In genomic region chr5:104434835-104435301, GRCm38 (mm10) we compare ENCODE assay signal across 9 mouse cellular contexts. TPM values are rescaled to one million over a fixed set of nuclear protein-coding genes. Genes with fewer than 3 reads are reported as not detected.
A peak's percentile ranks its signal among the peaks of the same experiment; 100 is the strongest.
DNase-seq lines count a peak whose midpoint lies in the region; ATAC-seq and TF ChIP-seq lines count a peak whose summit lies in the region.
"Had no signal": no experiment of that assay in that cellular context is flagged by ENCODE, and none has a peak within 500 bp of the region (broad histone marks: within the 10 kb centered on the region; RNA-seq: fewer than 3 reads in every experiment).

TSS of gene Spp1 (plus strand) at chr5:104435118.

- intact Hi-C loops in gastrocnemius, postnatal 36 days (cut with DNase I): loop anchor here (2.0 kb wide), 1 partner anchor 90 kb away; no protein-coding TSS in a partner anchor

- no peak for ATAC-seq in liver, embryonic 12.5 days
- no peak for ATAC-seq in intestine, embryonic 16.5 days
- peak; percentile 55 for ATAC-seq in monocyte, adult 5-6 weeks (replicated peaks; ENCODE audit: insufficient number of reproducible peaks, low FRiP score, low TSS enrichment, poor library complexity, severe bottlenecking)

- no peak for TF ChIP-seq POLR2A in liver, adult 2 months (IDR thresholded peaks at IDR 0.05; ENCODE audit: extremely low read depth, insufficient read depth, low read length)
- no peak for TF ChIP-seq POLR2A in thymus, adult 2 months (IDR thresholded peaks at IDR 0.05; ENCODE audit: control insufficient read depth, extremely low read depth, insufficient read depth, low read length, poor library complexity)

- no peak within 1 kb of the TSS for H3K27ac ChIP-seq in liver, adult 2 months (replicated peaks; ENCODE audit: insufficient read depth, low read depth, low read length)
- H3K27ac ChIP-seq in liver, embryonic 12.5 days: no peak within 1 kb of the TSS
- H3K27ac ChIP-seq in intestine, embryonic 16.5 days (ENCODE audit: low read length): no peak within 1 kb of the TSS
- no peak within 1 kb of the TSS for H3K27ac ChIP-seq in thymus, adult 2 months (ENCODE audit: control insufficient read depth, insufficient read depth, low read length)
- H3K27ac ChIP-seq: neural tube, embryonic 12.5 days had no signal

- TF ChIP-seq CTCF in liver, adult 2 months (IDR thresholded peaks at IDR 0.05; ENCODE audit: low read depth, low read length): no peak
- TF ChIP-seq CTCF in thymus, adult 2 months (IDR thresholded peaks at IDR 0.05; ENCODE audit: borderline replicate concordance, control insufficient read depth, extremely low read depth, insufficient read depth, low read length, poor library complexity): no peak

- no peaks in the 10 kb centered on the region for H3K79me2 ChIP-seq in liver, adult 2 months (ENCODE audit: control insufficient read depth, insufficient read depth, low read length)

- 66% methylated on average over 7 of the region's 7 CpGs for WGBS in liver, adult 2 months
- 25% methylated on average over 7 of the region's 7 CpGs for WGBS in liver, embryonic 12.5 days (ENCODE audit: insufficient replicate concordance)
- WGBS in intestine, embryonic 16.5 days: 56% methylated on average over 7 of the region's 7 CpGs
- WGBS in thymus, adult 2 months: 5% methylated on average over 7 of the region's 7 CpGs

- no peak within 1 kb of the TSS for H3K9ac ChIP-seq in liver, adult 2 months (ENCODE audit: low read depth, low read length)
- H3K9ac ChIP-seq in liver, embryonic 12.5 days: no peak within 1 kb of the TSS
- H3K9ac ChIP-seq in intestine, embryonic 16.5 days (ENCODE audit: low read depth, low read length): no peak within 1 kb of the TSS
- H3K9ac ChIP-seq: neural tube, embryonic 12.5 days had no signal

- H3K4me3 ChIP-seq in liver, adult 2 months (ENCODE audit: insufficient read depth, low read depth, low read length): no peak within 1 kb of the TSS
- no peak within 1 kb of the TSS for H3K4me3 ChIP-seq in liver, embryonic 12.5 days
- no peak within 1 kb of the TSS for H3K4me3 ChIP-seq in intestine, embryonic 16.5 days (ENCODE audit: low read length)
- no peak within 1 kb of the TSS for H3K4me3 ChIP-seq in thymus, adult 2 months (ENCODE audit: control insufficient read depth, insufficient read depth, low read length)
- H3K4me3 ChIP-seq: neural tube, embryonic 12.5 days had no signal

- peak; percentile 35 for DNase-seq in liver, adult 2 months (ENCODE audit: extremely low read depth, low read depth, low spot score)
- peak; percentile 87 for DNase-seq in R1 (ENCODE audit: low read depth, low spot score)
- no peak for DNase-seq in urinary bladder, postnatal 14 days (ENCODE audit: low spot score)
- no peak for DNase-seq in thymus, adult 2 months
- no peak for DNase-seq in gastrocnemius, postnatal 36 days

- no peaks in the 10 kb centered on the region for H3K9me3 ChIP-seq in liver, embryonic 12.5 days (replicated peaks)
- H3K9me3 ChIP-seq in intestine, embryonic 16.5 days (ENCODE audit: control insufficient read depth, low read length): no peaks in the 10 kb centered on the region
- H3K9me3 ChIP-seq: neural tube, embryonic 12.5 days had no signal

- no peaks in the 10 kb centered on the region for H3K27me3 ChIP-seq in liver, adult 2 months (ENCODE audit: control insufficient read depth, insufficient read depth, low read length)
- H3K27me3 ChIP-seq in liver, embryonic 12.5 days (replicated peaks): no peaks in the 10 kb centered on the region
- no peaks in the 10 kb centered on the region for H3K27me3 ChIP-seq in intestine, embryonic 16.5 days (replicated peaks; ENCODE audit: control insufficient read depth, insufficient read depth, low read length)
- H3K27me3 ChIP-seq in thymus, adult 2 months (ENCODE audit: control insufficient read depth, insufficient read depth, low read length): no peaks in the 10 kb centered on the region; the same call in 1 of the 2 replicates
- H3K27me3 ChIP-seq: neural tube, embryonic 12.5 days had no signal

- H3K36me3 ChIP-seq in liver, adult 2 months (ENCODE audit: control insufficient read depth, insufficient read depth, low read length): no peaks in the 10 kb centered on the region
- no peaks in the 10 kb centered on the region for H3K36me3 ChIP-seq in liver, embryonic 12.5 days
- no peaks in the 10 kb centered on the region for H3K36me3 ChIP-seq in intestine, embryonic 16.5 days (ENCODE audit: control insufficient read depth, insufficient read depth, low read length)
- no peaks in the 10 kb centered on the region for H3K36me3 ChIP-seq in thymus, adult 2 months (ENCODE audit: control insufficient read depth, insufficient read depth, low read length)
- H3K36me3 ChIP-seq: neural tube, embryonic 12.5 days had no signal

- peaks cover 5% of the 10 kb centered on the region; the same call in 1 of the 2 replicates for H3K4me1 ChIP-seq in liver, adult 2 months (ENCODE audit: control insufficient read depth, insufficient read depth, low read length)
- no peaks in the 10 kb centered on the region for H3K4me1 ChIP-seq in liver, embryonic 12.5 days
- H3K4me1 ChIP-seq in intestine, embryonic 16.5 days (ENCODE audit: control insufficient read depth, insufficient read depth, low read length): peaks cover 2% of the 10 kb centered on the region; the same call in 1 of the 2 replicates
- no peaks in the 10 kb centered on the region for H3K4me1 ChIP-seq in thymus, adult 2 months (replicated peaks; ENCODE audit: control insufficient read depth, insufficient read depth, low read length)
- H3K4me1 ChIP-seq: neural tube, embryonic 12.5 days had no signal

- no peak within 1 kb of the TSS for H3K4me2 ChIP-seq in liver, embryonic 12.5 days
- H3K4me2 ChIP-seq in intestine, embryonic 16.5 days (ENCODE audit: low read depth, low read length): no peak within 1 kb of the TSS
- H3K4me2 ChIP-seq: neural tube, embryonic 12.5 days had no signal

RNA-seq across cellular contexts. Expression of gene Spp1, which starts in this region (rescaled TPM):
- total RNA-seq in liver, adult 2 months (2014; rRNA removed): 29.8 and 39.8 TPM in 2 replicates
- 16.7 and 19.3 TPM in 2 replicates for polyA plus RNA-seq in liver, adult 2 months (2012; rRNA removed)
- polyA plus RNA-seq in liver, embryonic 12.5 days (2016; fragmentation: Nextera tagmentation; extraction: Ambion mirVana): 2.0 and 2.6 TPM in 2 replicates
- polyA plus RNA-seq in intestine, embryonic 16.5 days (2015; fragmentation: Nextera tagmentation; extraction: Ambion mirVana): 42.5 and 46.6 TPM in 2 replicates
- 1.5 to 1.9 TPM (median 1.9 TPM) in 3 replicates for total RNA-seq in monocyte, adult 5-6 weeks (2017)
- 3.2 and 5.1 TPM in 2 replicates for polyA plus RNA-seq in thymus, adult 2 months (2012; rRNA removed)
- 1 to 10 TPM; 1.8 to 5.6 TPM for total RNA-seq in gastrocnemius, postnatal 36 days (2021)

Comparison
In these comparisons a context has a peak if more than half of its experiments do, and no peak if none do; other contexts are left out.
1. DNase-seq: peak in liver, adult 2 months (single experiment) and R1 (single experiment); none in urinary bladder, postnatal 14 days (single experiment), thymus, adult 2 months (single experiment) and gastrocnemius, postnatal 36 days (0 of 2).